Mouse (Mus musculus) B cell, adult 67 days (primary cell): ENCODE data around the gene Gm10377. TPM values are rescaled to one million over a fixed set of nuclear protein-coding genes. Genes with fewer than 3 reads are reported as not detected.

ENCODE experiments used
- total RNA-seq, 2 experiments: library from RNA; stranded (reverse); gene quantifications; 4 replicates each; pipeline ENCODE4 v1.2.4; 2023

The Gm10377 gene
- not detected for total RNA-seq

DNA sequence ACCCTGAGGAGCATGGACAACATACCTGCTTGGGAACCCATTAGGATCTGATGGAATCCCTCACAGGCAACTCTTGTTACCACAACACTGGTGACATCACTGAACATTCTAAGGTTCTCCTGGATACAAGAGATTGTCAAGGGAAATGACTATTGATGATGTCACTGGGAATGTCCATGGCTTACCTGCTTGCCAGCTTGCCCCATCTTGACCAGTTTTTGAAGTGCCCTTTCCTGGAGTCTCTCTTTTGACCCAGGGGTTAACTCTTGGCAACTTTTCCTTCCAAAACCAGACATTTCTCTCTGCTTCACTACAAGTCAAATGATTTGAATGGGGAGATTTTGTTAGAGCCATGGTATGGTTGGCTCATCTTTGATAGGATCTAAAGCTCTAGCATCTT lies at the start of gene Gm10377:
TSS of gene Gm10377 (minus strand) at position 101 of the 400 bp plus-strand sequence.

DNA sequence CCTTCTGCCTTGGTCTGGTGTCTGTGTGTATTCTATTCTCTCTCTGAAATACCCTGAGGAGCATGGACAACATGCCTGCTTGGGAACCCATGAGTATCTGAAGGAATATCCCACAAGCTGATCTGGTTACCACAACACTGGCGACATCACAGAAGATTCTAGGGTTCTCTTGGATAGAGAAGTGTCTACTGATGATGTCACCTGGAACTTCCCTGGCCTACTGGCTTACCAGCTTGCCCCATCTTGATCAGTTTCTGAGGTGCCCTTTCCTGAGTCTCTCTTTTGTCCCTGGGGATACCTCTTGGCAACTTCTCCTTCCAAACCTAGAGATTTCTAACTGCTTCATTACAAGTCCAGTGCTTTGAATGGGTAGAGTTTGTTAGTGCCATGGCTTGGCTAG lies 29.1 kb downstream of the Gm10377 start, which contains the start of gene Gm3015:
TSS of gene Gm3015 (minus strand) at position 101 of the 400 bp plus-strand sequence.

Other genes with a start within 250 kb of the Gm10377 start
- gene Gm17124, start 198.1 kb downstream of the Gm10377 start, total RNA-seq = not detected
- not detected for gene Gm3633, start 156.1 kb downstream of the Gm10377 start, total RNA-seq
- not detected for gene Gm10378, start 142.0 kb downstream of the Gm10377 start, total RNA-seq
- not detected for gene Gm3015, start 29.2 kb downstream of the Gm10377 start, total RNA-seq
- gene Gm21977, start 55.5 kb upstream of the Gm10377 start, total RNA-seq = not detected
- gene Gm8082, start 195.6 kb upstream of the Gm10377 start, total RNA-seq = not detected
- gene Gm10376, start 217.6 kb upstream of the Gm10377 start, total RNA-seq = not detected